Mouse (Mus musculus): ENCODE results near the gene Lrrc61. TPM values are rescaled to one million over a fixed set of nuclear protein-coding genes. Genes with fewer than 3 reads are reported as not detected.

Gene Lrrc61
- polyA plus RNA-seq, 1 experiment from 2014 or later: 8.2 TPM

DNA sequence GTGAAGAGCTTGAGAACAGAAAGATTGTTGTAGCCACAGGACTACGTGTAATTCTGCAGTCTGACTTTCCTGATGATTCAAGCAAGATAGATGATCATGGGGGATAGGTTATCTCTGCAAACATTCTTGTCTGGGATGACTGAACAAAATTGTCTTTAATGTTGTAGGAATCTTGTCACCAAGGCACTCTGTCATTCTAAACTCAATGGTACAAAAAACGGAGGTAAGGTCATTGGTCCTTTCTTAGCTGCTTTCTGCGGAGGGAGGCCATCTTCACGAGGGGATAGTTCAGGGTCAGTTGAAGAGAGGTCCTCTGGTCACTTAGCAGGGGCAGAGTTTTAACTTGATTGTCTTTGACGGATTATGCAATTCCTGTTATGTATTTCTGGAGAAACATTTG lies 24.1 kb downstream of the Lrrc61 start:
- Histone ChIP-seq H3K36me3 (ENCODE audit: control insufficient read depth, insufficient read depth) (no peaks in the 10 kb centered on the region), H3K27ac (ENCODE audit: low read length) (peak overlapping the region; percentile 86), H3K9ac (ENCODE audit: low read length) (no peak overlapping the region), H3K27me3 (ENCODE audit: control insufficient read depth, insufficient read depth, low read length) (no peaks in the 10 kb centered on the region), H3K4me2 (ENCODE audit: low read depth, low read length) (no peak overlapping the region), H3K4me1 (ENCODE audit: control insufficient read depth, insufficient read depth, low read length) (peaks cover 20% of the 10 kb centered on the region), H3K4me3 (ENCODE audit: low read length) (no peak overlapping the region), H3K9me3 (replicated peaks; ENCODE audit: control insufficient read depth, low read length) (no peaks in the 10 kb centered on the region)
- ATAC-seq (replicated peaks; ENCODE audit: extremely low read depth, insufficient read depth, low FRiP score): no peak
- 53% methylated on average over 5 of the region's 5 CpGs for WGBS

DNA sequence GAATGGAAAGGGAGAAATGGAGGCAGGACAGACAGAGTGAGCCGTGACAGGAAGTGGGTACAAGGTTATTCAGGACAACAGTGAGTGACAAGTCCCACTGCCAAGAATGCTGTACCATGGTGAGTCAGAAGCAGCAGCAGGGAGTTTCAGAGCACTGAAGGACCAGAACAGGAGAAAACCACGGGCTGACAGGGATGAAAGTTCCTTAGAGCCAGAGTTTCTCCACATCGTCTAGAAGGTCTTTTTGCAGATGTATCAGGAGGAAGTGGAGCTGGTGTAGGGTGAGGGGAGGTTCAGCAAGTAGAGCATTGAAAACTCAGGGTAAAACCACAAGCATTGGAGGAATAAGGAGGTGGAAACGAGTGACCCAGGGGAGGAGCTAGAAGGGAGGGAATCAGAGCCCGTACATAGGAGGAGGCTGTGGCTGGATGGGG lies 24.6 kb downstream of the Lrrc61 start:
- peaks cover 20% of the 10 kb centered on the region for H3K4me1 ChIP-seq (ENCODE audit: control insufficient read depth, insufficient read depth, low read length)
- no peaks in the 10 kb centered on the region for H3K36me3 ChIP-seq (ENCODE audit: control insufficient read depth, insufficient read depth)
- H3K27ac ChIP-seq (ENCODE audit: low read length): peak overlapping the region; percentile 86
- 7% methylated on average over 5 of the region's 5 CpGs for WGBS
- H3K9me3 ChIP-seq (replicated peaks; ENCODE audit: control insufficient read depth, low read length): no peaks in the 10 kb centered on the region
- no peaks in the 10 kb centered on the region for H3K27me3 ChIP-seq (ENCODE audit: control insufficient read depth, insufficient read depth, low read length)
- peak overlapping the region; percentile 62 for H3K9ac ChIP-seq (ENCODE audit: low read length)
- peak overlapping the region; percentile 26; the same call in 1 of the 2 replicates for H3K4me3 ChIP-seq (ENCODE audit: low read length)
- H3K4me2 ChIP-seq (ENCODE audit: low read depth, low read length): peak overlapping the region; percentile 51
- peak; percentile 70 for ATAC-seq (replicated peaks; ENCODE audit: extremely low read depth, insufficient read depth, low FRiP score)

DNA sequence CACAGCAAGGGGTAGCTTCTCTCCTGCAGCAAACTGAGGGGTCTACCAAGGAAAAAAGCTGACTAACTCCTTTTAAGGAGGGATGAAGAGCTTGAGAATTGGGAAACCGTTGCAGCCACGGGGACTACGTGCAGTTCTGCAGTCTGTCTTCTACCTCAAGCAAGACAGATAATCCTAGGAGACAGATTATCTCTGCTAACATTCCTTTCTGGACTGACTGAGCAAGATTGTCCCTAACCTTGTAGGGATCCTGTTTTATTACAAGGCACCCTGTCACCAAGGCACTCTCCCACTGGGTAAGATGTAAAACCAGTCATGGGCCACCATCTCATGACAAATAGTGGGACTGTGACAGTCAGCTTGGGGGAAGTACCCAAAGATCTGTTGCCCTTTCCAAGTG lies 26.7 kb downstream of the Lrrc61 start:
- H3K36me3 ChIP-seq (ENCODE audit: control insufficient read depth, insufficient read depth): no peaks in the 10 kb centered on the region
- H3K9me3 ChIP-seq (replicated peaks; ENCODE audit: control insufficient read depth, low read length): 0 out of 2 replicates have a peak, but pooled peaks cover under 1% of the 10 kb centered on the region
- H3K4me3 ChIP-seq (ENCODE audit: low read length): no peak overlapping the region
- H3K4me1 ChIP-seq (ENCODE audit: control insufficient read depth, insufficient read depth, low read length): peaks cover 20% of the 10 kb centered on the region
- H3K9ac ChIP-seq (ENCODE audit: low read length): no peak overlapping the region
- 29% methylated on average over 3 of the region's 3 CpGs for WGBS
- no peak overlapping the region for H3K4me2 ChIP-seq (ENCODE audit: low read depth, low read length)
- H3K27me3 ChIP-seq (ENCODE audit: control insufficient read depth, insufficient read depth, low read length): no peaks in the 10 kb centered on the region
- H3K27ac ChIP-seq (ENCODE audit: low read length): peak overlapping the region; percentile 72
- ATAC-seq (replicated peaks; ENCODE audit: extremely low read depth, insufficient read depth, low FRiP score): peak; percentile 59; the same call in 1 of the 2 replicates

DNA sequence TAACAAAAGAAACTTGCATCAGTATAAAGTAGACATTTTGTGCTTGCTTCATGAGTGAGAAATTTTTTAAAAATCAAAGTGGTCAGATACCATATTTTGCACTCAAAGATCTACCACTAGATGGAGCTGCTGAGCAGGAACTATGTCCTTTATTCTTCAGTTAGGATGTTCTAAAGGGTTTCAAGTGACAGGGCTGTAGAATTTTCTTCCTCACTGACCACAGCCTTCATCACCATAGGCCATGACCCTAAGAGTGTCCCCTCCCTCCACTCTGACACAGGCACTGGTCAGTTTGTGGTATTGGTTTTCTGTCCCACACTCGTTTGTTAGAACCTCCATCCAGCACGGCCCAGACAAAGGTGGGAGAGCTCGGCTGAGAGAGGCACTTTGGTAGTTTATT lies 27.4 kb downstream of the Lrrc61 start:
- Histone ChIP-seq H3K27ac (ENCODE audit: low read length) (no peak overlapping the region; the same call in 1 of the 2 replicates), H3K9me3 (replicated peaks; ENCODE audit: control insufficient read depth, low read length) (0 out of 2 replicates have a peak, but pooled peaks cover 3% of the 10 kb centered on the region), H3K4me2 (ENCODE audit: low read depth, low read length) (no peak overlapping the region), H3K36me3 (ENCODE audit: control insufficient read depth, insufficient read depth) (no peaks in the 10 kb centered on the region), H3K4me1 (ENCODE audit: control insufficient read depth, insufficient read depth, low read length) (peaks cover 20% of the 10 kb centered on the region), H3K4me3 (ENCODE audit: low read length) (no peak overlapping the region), H3K27me3 (ENCODE audit: control insufficient read depth, insufficient read depth, low read length) (no peaks in the 10 kb centered on the region), H3K9ac (ENCODE audit: low read length) (no peak overlapping the region)
- 64% methylated on average over 3 of the region's 3 CpGs for WGBS
- ATAC-seq (replicated peaks; ENCODE audit: extremely low read depth, insufficient read depth, low FRiP score): no peak; the same call in 1 of the 2 replicates

DNA sequence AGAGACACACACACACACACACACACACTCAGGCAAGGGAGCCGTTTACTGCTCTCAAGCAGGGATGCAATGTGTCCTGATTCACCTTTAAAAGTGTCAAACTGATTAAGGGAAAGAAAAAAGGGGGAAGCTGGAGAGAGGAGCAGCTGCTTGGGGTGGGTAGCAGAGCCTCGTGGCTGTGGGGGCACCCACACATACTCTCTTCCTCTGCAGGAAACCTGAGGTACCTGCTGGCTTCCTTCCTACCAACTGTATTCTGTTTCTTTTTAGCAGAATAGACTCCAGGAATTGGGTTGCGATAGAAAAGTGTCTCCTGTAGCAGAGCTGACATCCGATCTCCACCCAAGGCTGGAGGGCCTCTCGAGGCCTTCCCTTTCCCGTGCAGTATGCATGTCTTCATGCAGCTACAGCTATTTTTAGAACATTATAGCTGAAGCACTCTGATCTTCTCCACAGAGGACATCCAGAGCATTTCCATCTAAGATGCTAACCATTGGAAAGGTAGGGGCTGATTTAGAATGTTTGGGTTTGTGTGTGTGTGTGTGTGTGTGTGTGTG lies 34.7 kb downstream of the Lrrc61 start, which contains the start of gene Gm45021:
Gene Gm45021, plus strand, starts transcription at position 417 of the 557 bp plus-strand sequence.
- H3K9ac ChIP-seq (ENCODE audit: low read length): peak within 1 kb of the TSS; percentile 60
- H3K4me1 ChIP-seq (ENCODE audit: control insufficient read depth, insufficient read depth, low read length): peaks cover 17% of the 10 kb centered on the region
- H3K27ac ChIP-seq (ENCODE audit: low read length): peak within 1 kb of the TSS; percentile 78
- H3K4me2 ChIP-seq (ENCODE audit: low read depth, low read length): peak within 1 kb of the TSS; percentile 18
- H3K4me3 ChIP-seq (ENCODE audit: low read length): no peak within 1 kb of the TSS
- H3K36me3 ChIP-seq (ENCODE audit: control insufficient read depth, insufficient read depth): no peaks in the 10 kb centered on the region
- peak; percentile 21 for ATAC-seq (replicated peaks; ENCODE audit: extremely low read depth, insufficient read depth, low FRiP score)
- no peaks in the 10 kb centered on the region for H3K27me3 ChIP-seq (ENCODE audit: control insufficient read depth, insufficient read depth, low read length)
- WGBS: 7% methylated on average over 6 of the region's 6 CpGs
- 0 out of 2 replicates have a peak, but pooled peaks cover 3% of the 10 kb centered on the region for H3K9me3 ChIP-seq (replicated peaks; ENCODE audit: control insufficient read depth, low read length)

DNA sequence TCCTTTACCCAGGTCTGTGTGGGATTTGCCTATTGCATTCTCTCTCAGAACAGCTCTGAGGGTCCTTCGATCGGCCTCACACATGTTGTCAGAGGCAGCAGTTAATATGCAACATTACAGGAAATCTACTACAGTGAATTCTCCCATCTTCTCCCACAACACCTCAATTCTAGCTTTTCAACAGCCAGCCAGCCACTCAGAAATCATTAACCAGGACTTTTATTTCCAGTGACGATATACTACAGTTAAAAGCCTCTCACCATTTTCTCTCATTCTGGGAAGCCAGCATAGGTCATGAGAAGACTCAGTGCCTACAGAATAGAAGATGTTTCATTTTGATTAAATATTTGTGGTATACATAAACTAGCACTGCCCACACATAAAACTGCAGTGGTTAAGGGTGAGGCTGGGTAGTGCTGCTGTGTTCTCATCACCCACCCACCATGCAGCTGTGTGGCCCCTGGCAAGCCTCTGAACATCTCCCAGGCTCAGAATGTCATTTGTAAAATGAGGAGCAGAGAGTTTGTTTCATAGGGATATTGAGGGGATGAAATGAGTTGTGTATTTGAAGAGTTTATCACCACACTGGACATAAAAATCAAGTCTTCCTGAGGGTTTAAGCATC lies 36.7 kb downstream of the Lrrc61 start:
- Histone ChIP-seq H3K27ac (ENCODE audit: low read length) (no peak overlapping the region), H3K4me1 (ENCODE audit: control insufficient read depth, insufficient read depth, low read length) (peaks cover 26% of the 10 kb centered on the region), H3K4me3 (ENCODE audit: low read length) (no peak overlapping the region), H3K9me3 (replicated peaks; ENCODE audit: control insufficient read depth, low read length) (peaks cover 6% of the 10 kb centered on the region; the same call in 1 of the 2 replicates), H3K9ac (ENCODE audit: low read length) (no peak overlapping the region), H3K36me3 (ENCODE audit: control insufficient read depth, insufficient read depth) (peaks cover 5% of the 10 kb centered on the region), H3K4me2 (ENCODE audit: low read depth, low read length) (no peak overlapping the region), H3K27me3 (ENCODE audit: control insufficient read depth, insufficient read depth, low read length) (no peaks in the 10 kb centered on the region)
- 93% methylated on average over 3 of the region's 3 CpGs for WGBS
- ATAC-seq (replicated peaks; ENCODE audit: extremely low read depth, insufficient read depth, low FRiP score): no peak

DNA sequence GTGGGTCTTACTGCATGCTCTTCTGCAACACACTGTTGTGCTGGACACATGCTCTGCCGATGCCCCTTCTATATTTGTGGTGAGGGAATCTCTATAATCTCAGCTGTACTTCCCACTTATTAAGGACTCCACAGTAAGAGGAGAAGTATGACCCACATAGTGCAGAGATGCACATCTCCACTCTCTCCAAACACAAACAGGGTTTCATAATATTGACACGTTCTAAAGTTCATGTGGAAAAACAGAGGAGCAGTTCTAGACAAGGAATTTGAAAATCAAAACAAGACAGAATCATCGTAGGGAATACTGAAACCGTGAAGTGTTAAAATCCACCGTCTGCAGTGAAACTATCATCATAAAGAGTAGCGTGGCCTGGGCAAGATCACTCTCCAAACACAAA lies 37.3 kb downstream of the Lrrc61 start:
- no peak overlapping the region for H3K9ac ChIP-seq (ENCODE audit: low read length)
- peaks cover 9% of the 10 kb centered on the region for H3K9me3 ChIP-seq (replicated peaks; ENCODE audit: control insufficient read depth, low read length)
- 84% methylated on average over 6 of the region's 6 CpGs for whole genome bisulfite sequencing
- H3K4me2 ChIP-seq (ENCODE audit: low read depth, low read length): no peak overlapping the region
- H3K27me3 ChIP-seq (ENCODE audit: control insufficient read depth, insufficient read depth, low read length): no peaks in the 10 kb centered on the region
- H3K4me3 ChIP-seq (ENCODE audit: low read length): no peak overlapping the region
- ATAC-seq (replicated peaks; ENCODE audit: extremely low read depth, insufficient read depth, low FRiP score): no peak
- H3K27ac ChIP-seq (ENCODE audit: low read length): no peak overlapping the region
- peaks cover 10% of the 10 kb centered on the region for H3K36me3 ChIP-seq (ENCODE audit: control insufficient read depth, insufficient read depth)
- H3K4me1 ChIP-seq (ENCODE audit: control insufficient read depth, insufficient read depth, low read length): peaks cover 26% of the 10 kb centered on the region

DNA sequence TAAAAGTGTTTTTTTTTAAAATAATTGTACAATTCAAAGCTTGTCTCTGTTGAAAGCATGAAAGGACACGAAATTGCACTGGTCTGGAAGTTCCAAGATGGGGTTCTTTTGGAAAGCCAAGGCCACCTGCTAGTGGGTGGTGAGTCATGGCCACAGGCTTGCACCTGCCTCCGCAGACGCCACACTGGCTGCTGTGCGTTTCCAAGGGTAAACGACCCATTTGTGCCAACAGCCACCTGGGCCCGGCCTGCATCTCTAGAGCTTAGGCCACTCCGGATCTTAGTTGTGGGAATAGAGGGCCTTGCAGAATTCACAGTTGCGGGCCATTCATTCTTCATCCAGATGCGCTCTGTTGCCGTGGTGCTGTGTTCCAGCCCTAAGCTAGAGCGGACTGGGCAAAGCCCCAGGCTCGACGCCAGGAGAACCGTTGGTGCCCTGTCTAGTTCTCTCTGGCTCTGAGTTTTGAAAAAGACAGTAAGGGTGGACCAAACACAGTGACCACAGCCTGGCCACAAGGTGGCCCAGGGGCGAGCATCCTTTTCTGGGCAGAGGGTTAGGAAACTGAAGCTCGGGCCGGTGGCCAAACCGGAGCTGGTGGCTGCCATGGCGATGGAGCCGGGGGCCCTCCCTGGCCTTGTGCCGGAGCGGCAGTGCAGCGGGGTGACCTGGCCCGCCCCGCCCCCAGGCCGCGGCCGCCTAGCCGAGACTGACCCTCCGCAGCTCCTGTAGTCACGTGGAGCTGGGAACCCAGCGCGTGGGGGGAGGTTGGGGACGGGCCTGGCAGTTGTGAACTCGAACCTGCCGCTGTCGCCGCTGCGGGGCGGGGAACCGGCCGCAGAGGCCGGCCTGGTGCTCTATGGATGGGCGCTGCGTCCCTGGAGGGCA lies 38.8 kb downstream of the Lrrc61 start, which contains the start of the genes Repin1 and Gm44965:
Gene Repin1, plus strand, starts transcription at position 726 of the 885 bp plus-strand sequence.
Gene Gm44965, plus strand, starts transcription at position 784 of the 885 bp plus-strand sequence.
- peak within 1 kb of the TSS; percentile 74 for H3K4me2 ChIP-seq (ENCODE audit: low read depth, low read length)
- 9% methylated on average over 45 of the region's 45 CpGs for WGBS
- H3K9me3 ChIP-seq (replicated peaks; ENCODE audit: control insufficient read depth, low read length): peaks cover 19% of the 10 kb centered on the region
- H3K4me3 ChIP-seq (ENCODE audit: low read length): peak within 1 kb of the TSS; percentile 85
- peak; percentile 91 for ATAC-seq (replicated peaks; ENCODE audit: extremely low read depth, insufficient read depth, low FRiP score)
- H3K9ac ChIP-seq (ENCODE audit: low read length): peak within 1 kb of the TSS; percentile 86
- peaks cover 26% of the 10 kb centered on the region for H3K4me1 ChIP-seq (ENCODE audit: control insufficient read depth, insufficient read depth, low read length)
- H3K36me3 ChIP-seq (ENCODE audit: control insufficient read depth, insufficient read depth): peaks cover 26% of the 10 kb centered on the region
- no peaks in the 10 kb centered on the region for H3K27me3 ChIP-seq (ENCODE audit: control insufficient read depth, insufficient read depth, low read length)
- H3K27ac ChIP-seq (ENCODE audit: low read length): peak within 1 kb of the TSS; percentile 88

Measured in heart, embryonic 16.5 days (tissue).